Mouse (Mus musculus) layer of hippocampus, adult 11-12 months (tissue): ENCODE data around the gene S100pbp.

Experiments
- DNase-seq: peaks from one replicate; pipeline ENCODE4 v3.0.0; 2022; ENCODE audit warnings: low spot score

Gene S100pbp

GRCm38 (mm10) chr4:129189542-129190519, at the start of gene S100pbp, which contains the start of gene Yars:
Gene S100pbp (minus strand): TSS chr4:129189727.
Gene Yars (plus strand): TSS chr4:129189760.
- DNase-seq, result peak; percentile 97

DNA sequence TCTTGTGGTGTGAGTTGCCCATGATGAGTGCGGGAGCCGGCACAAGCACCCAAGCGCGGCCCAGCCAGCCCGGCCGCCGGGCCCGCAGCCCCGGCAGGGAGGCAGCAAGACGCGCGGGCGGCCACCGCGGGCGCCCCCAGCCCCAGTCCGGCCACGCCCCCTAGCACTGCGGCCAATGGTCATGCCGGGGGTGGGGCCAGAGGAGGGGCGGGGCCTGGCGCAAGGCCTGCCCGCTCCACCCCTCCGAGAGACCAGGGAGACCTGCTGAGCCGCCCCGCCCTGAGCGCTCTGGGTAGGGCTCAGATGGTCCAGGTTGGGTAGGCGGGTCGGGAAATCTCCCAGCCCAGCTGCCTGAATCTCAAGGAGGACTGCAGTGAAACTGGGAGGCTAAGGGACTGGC, 49.5 kb upstream of the S100pbp start:
- peak; percentile 65 for DNase-seq

- DNase-seq, result no peak
Measured at GRCm38 (mm10) chr4:129238579-129239016, 49.1 kb upstream of the S100pbp start.

GRCm38 (mm10) chr4:129237843-129238441, 48.4 kb upstream of the S100pbp start:
- DNase-seq, result no peak

DNA sequence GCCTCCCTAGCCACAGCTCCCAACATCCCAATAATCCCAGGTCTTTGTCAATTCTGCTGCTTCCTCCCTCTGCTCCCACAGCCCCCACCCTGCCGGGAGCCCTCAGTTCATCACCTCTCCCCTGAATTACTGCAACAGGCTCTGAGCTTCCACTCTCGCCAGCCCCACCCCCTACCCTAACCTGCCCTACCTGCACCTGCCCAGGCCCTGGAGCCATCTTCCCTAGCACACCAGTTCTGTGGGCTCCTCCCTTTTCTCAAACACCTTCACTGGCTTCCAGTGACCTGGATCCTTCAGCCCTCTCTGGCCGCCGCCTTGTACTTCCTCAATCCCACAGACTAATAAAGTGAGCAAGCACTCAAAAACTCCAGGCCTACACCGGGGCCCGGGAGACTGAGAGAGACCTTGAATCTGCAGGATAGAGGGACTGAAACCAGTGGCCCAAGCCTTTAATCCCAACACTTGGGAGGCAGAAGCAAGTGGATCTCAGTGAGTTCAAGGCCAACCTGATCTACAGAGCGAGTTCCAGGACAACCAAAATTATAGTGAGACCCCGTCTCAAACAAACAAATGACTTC, 46.8 kb upstream of the S100pbp start:
- DNase-seq, result no peak

GRCm38 (mm10) chr4:129235147-129235546, 45.6 kb upstream of the S100pbp start:
- no peak for DNase-seq

- no peak for DNase-seq
Measured at GRCm38 (mm10) chr4:129234488-129234887, 45.0 kb upstream of the S100pbp start.

DNA sequence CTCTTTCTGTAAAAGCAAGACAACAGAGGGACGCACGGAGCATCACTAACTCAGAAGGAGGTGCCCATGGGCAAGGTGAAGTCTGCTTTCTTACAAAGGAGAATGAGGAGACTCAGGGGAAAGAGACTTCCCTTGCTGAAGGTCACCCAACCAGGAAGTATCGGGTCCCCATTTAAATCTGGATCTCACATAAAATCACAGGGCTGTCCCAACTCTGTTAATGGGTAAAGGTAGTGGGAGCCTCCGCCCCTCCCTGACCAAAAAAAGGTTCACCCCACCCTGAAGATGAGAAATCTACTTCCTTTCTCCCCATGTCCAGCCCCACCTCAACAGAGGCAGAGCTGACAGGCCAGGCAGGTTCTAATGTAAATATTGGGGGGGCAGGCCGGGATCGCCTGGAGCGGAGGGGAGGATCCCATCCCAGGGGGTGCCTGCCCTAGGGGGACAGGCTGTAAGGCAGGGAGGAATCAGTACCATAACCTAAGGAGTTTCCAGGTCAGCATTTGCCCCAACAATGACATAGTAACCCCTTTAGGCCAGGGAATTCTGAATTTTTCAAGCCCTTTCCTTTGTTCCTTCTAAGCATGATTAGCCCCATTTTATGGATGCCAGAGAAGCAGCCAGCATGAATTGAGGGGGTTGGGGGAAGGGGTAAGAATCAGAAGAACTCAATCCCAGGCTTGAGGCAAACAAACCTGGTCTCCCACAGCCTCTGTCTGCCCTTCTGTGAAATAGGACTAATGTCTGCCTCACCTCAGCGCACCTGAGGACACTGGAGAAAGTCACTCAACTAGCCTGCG, 43.2 kb upstream of the S100pbp start:
- no peak for DNase-seq

GRCm38 (mm10) chr4:129231594-129232450, 42.3 kb upstream of the S100pbp start:
- no peak for DNase-seq

GRCm38 (mm10) chr4:129230926-129231325, 41.4 kb upstream of the S100pbp start:
- no peak for DNase-seq

DNA sequence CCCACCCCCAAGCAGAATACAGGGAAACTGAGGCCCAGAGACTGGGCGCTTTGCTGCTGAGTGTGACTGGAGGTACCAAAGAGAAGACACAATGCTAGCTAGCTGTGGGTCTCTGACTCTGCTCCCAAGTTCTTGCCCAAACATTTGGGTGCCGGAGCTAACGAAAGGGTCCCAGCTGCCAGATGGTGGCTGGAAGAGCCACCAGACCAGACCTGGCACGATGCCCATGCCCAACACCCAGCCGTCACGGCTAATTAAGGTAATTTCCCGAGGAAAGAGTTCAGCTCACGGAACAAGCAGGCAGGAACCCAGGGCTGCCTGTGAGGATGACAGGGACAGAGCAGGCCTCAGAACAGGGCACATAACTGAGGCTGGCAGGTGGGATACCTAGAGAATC, 38.5 kb upstream of the S100pbp start:
- DNase-seq, result no peak

DNA sequence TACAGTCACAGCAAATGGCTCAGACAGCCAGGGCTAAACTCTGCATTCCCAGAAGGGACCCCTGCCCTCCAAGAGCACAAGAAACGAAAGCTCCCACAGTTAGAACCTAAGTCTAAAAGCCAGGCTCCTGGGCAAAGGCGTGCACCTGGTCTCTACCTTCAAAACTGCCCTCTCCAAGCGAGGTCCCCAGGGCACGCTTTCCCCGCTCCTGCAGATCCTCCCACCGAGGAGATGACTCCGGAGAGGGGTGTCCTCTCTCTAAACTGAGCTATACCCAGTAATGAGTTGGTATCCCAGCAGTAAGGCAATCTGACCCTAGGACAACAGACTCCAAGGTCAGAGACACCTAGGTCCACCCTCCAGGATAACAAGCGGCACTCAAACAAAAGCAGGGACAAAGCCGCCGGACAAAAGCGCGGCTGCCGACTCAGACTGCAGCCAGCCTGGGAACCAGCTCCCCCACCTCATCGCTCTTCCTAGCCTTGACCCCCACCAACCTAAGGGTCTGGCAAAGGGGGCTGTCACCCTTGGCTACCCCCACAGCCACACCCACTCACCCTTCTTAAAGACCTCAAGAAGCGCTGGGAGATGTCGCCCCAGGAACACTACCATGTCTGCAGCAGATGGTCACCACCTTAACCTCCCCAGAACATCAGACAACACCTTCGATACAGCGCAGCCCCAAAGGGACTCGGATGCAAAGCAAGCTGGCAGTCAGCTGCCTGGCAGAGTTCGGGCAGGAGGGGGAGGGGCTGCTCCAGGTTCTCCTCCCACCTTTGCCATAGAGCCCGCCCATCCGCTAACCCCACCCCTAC, 37.9 kb upstream of the S100pbp start:
- no peak for DNase-seq

DNA sequence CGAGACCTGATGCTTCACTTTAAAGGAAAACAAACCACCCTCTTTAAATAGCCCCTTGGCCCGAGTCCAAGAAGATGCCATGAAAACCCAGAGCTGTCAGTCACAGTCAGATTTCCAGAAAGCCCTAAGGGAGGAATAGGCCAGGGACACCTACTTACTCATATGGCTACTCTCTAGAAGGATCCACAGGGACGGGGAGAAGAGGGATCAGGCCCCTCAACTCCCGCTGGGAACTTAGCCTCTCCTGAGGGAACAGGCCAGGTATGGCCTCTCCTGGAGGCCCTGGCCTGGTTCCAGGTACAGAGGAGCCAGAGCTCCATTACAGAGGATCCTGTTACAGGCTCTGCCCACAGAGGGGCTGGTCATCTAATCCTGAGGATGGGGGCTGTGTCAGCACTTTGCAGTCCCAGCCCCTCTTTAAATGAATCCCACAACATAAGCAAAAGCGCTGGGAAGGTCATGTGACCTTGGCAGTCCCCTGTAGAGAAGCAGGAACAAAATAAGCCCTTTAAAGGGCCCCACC, 37.0 kb upstream of the S100pbp start:
- no peak for DNase-seq

DNA sequence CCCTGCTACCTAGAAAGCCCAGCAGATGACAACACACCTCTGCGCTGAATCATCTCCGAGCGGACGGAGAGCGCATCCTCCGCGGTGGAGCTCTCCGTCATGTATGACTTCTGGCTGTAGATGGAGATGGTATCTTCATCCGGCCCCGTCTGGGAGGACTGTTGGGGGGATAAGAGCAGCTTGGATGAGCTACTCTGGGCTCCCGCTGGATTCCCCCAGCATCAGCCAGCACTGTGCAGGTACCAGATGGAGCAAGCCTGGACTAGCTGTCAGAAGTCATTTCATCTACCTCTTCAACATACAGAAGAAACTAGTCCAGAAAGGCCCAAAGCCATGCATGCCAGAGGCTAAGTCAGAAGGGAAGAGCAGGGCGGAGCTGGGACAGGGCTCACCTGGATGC, 35.8 kb upstream of the S100pbp start:
- no peak for DNase-seq

- no peak for DNase-seq
Measured at GRCm38 (mm10) chr4:129223421-129224281, 34.1 kb upstream of the S100pbp start.

- DNase-seq, result no peak
Measured at GRCm38 (mm10) chr4:129222019-129222925, 32.7 kb upstream of the S100pbp start.

- no peak for DNase-seq
Measured at GRCm38 (mm10) chr4:129221097-129222010, 31.8 kb upstream of the S100pbp start.
